Mouse (Mus musculus): ENCODE measurements at regions not wholly inside any gene's neighbourhood (a gene's known extent, or its start where the extent isn't known, plus 50 kb on each side); places are given as distances from the start of the nearest gene placed in this dataset.
A peak's percentile ranks its signal among the peaks of the same experiment; 100 is the strongest.

GRCm38 (mm10) chr14:120660321-120660781 is 182.1 kb downstream of the Rap2a start:
- DNase-seq (ENCODE audit: low read depth, low spot score) = peak; percentile 60

GRCm38 (mm10) chr14:120661111-120661510 is 182.9 kb downstream of the Rap2a start:
- no peak for DNase-seq (ENCODE audit: low read depth, low spot score)

GRCm38 (mm10) chr14:120669665-120670064 is 191.4 kb downstream of the Rap2a start:
- DNase-seq (ENCODE audit: low read depth, low spot score) = peak; percentile 40

- DNase-seq (ENCODE audit: low read depth, low spot score) = no peak
Observed at GRCm38 (mm10) chr14:120675752-120676151, 197.5 kb downstream of the Rap2a start.

- DNase-seq (ENCODE audit: low read depth, low spot score) = no peak
Observed at GRCm38 (mm10) chr14:120678533-120678932, 200.3 kb downstream of the Rap2a start.

- no peak for DNase-seq (ENCODE audit: low read depth, low spot score)
Observed at GRCm38 (mm10) chr14:120679072-120679471, 200.8 kb downstream of the Rap2a start.

GRCm38 (mm10) chr14:120680272-120680671 is 202.0 kb downstream of the Rap2a start:
- no peak for DNase-seq (ENCODE audit: low read depth, low spot score)

GRCm38 (mm10) chr14:120685263-120685662 is 207.0 kb downstream of the Rap2a start:
- DNase-seq (ENCODE audit: low read depth, low spot score) = no peak

GRCm38 (mm10) chr14:120685877-120686276 is 207.6 kb downstream of the Rap2a start:
- DNase-seq (ENCODE audit: low read depth, low spot score) = no peak

- DNase-seq (ENCODE audit: low read depth, low spot score) = peak; percentile 49
Observed at GRCm38 (mm10) chr14:120686751-120687150, 208.5 kb downstream of the Rap2a start.

GRCm38 (mm10) chr14:120699378-120699777 is 211.6 kb upstream of the Ipo5 start:
- DNase-seq (ENCODE audit: low read depth, low spot score) = no peak

GRCm38 (mm10) chr14:120705301-120705801 is 205.7 kb upstream of the Ipo5 start:
- peak; percentile 67 for DNase-seq (ENCODE audit: low read depth, low spot score)

GRCm38 (mm10) chr14:120710782-120711181 is 200.2 kb upstream of the Ipo5 start:
- no peak for DNase-seq (ENCODE audit: low read depth, low spot score)

- DNase-seq (ENCODE audit: low read depth, low spot score) = peak; percentile 15
Observed at GRCm38 (mm10) chr14:120720464-120721445, 190.3 kb upstream of the Ipo5 start.

GRCm38 (mm10) chr14:120721593-120722461 is 189.2 kb upstream of the Ipo5 start:
- DNase-seq (ENCODE audit: low read depth, low spot score) = no peak

GRCm38 (mm10) chr14:120722546-120723112 is 188.4 kb upstream of the Ipo5 start:
- DNase-seq (ENCODE audit: low read depth, low spot score) = no peak

- no peak for DNase-seq (ENCODE audit: low read depth, low spot score)
Observed at GRCm38 (mm10) chr14:120728107-120728506, 182.9 kb upstream of the Ipo5 start.

- no peak for DNase-seq (ENCODE audit: low read depth, low spot score)
Observed at GRCm38 (mm10) chr14:120730226-120730625, 180.8 kb upstream of the Ipo5 start.

- no peak for DNase-seq (ENCODE audit: low read depth, low spot score)
Observed at GRCm38 (mm10) chr14:120731679-120732281, 179.2 kb upstream of the Ipo5 start.

- DNase-seq (ENCODE audit: low read depth, low spot score) = no peak
Observed at GRCm38 (mm10) chr14:120732400-120733138, 178.5 kb upstream of the Ipo5 start.

Data from 3T3-L1 (cell line).